Mouse (Mus musculus) MEL (cell line): ENCODE results near the gene Nsun2.

Experiments used
- BHLHE40 ChIP-seq: IDR thresholded peaks from 2 replicates; pipeline ENCODE4 v1.6.1; 2012; ENCODE audit warnings: low read depth, mild to moderate bottlenecking, inconsistent platforms, low read length, improper control_type of control experiment, borderline replicate concordance
- CTCF ChIP-seq, 3 experiments: IDR thresholded peaks in 2 of 3; conservative IDR thresholded peaks in 1 of 3; 2 replicates each; pipeline ENCODE4 v1.5.1; 2011 to 2012; ENCODE audit warnings: low read length in 3 of 3, low read depth in 2 of 3, mild to moderate bottlenecking in 2 of 3, improper control_type of control experiment in 1 of 3, inconsistent platforms in 1 of 3, mixed read lengths in 1 of 3, moderate library complexity in 1 of 3; ENCODE audit not compliant: control insufficient read depth in 1 of 3, insufficient read depth in 1 of 3, poor library complexity in 1 of 3, severe bottlenecking in 1 of 3
- ELF1 ChIP-seq: IDR thresholded peaks from 2 replicates; pipeline ENCODE4 v1.6.1; 2014; ENCODE audit warnings: low read depth, mild to moderate bottlenecking, inconsistent platforms, low read length, improper control_type of control experiment, moderate library complexity
- JUND ChIP-seq: IDR thresholded peaks from 2 replicates; pipeline ENCODE4 v1.6.1; 2011; ENCODE audit warnings: low read depth, mild to moderate bottlenecking, improper control_type of control experiment, low read length
- POLR2A ChIP-seq, 2 experiments: IDR thresholded peaks; 2 replicates each; pipeline ENCODE4 v1.6.1; 2011 to 2012; ENCODE audit warnings: low read length in 2 of 2, mild to moderate bottlenecking in 2 of 2, control low read depth in 1 of 2, improper control_type of control experiment in 1 of 2, low read depth in 1 of 2, moderate library complexity in 1 of 2; ENCODE audit not compliant: control insufficient read depth in 1 of 2, insufficient read depth in 1 of 2, poor library complexity in 1 of 2
- UBTF ChIP-seq: IDR thresholded peaks from 2 replicates; pipeline ENCODE4 v1.6.1; 2012; ENCODE audit warnings: low read depth, mild to moderate bottlenecking, inconsistent platforms, low read length, improper control_type of control experiment, moderate library complexity, borderline replicate concordance; ENCODE audit not compliant: insufficient read depth

- TF ChIP-seq POLR2A (IDR thresholded peaks at IDR 0.05; ENCODE audit: control insufficient read depth in 1 of 2, insufficient read depth in 1 of 2, low read depth in 1 of 2, low read length in 2 of 2, poor library complexity in 1 of 2) (no peak), ELF1 (no peak), CTCF (IDR thresholded peaks at IDR 0.05 in 2 of 3, conservative IDR thresholded peaks at IDR 0.05 in 1 of 3; ENCODE audit: control insufficient read depth in 1 of 3, insufficient read depth in 1 of 3, low read depth in 2 of 3, low read length in 3 of 3, poor library complexity in 1 of 3, severe bottlenecking in 1 of 3) (no peak), JUND (no peak), BHLHE40 (no peak), UBTF (no peak)
These were observed 97.6 kb downstream of the Nsun2 start for GRCm38 (mm10) chr13:69631111-69631510.
